Mouse (Mus musculus) lung, embryonic 16.5 days (tissue): ENCODE measurements around the gene Ncoa7. TPM values are rescaled to one million over a fixed set of nuclear protein-coding genes. Genes with fewer than 3 reads are reported as not detected.
"Not testable (repeated sequence)": the region's sequence is repeated elsewhere in the genome, so short reads cannot be mapped to it uniquely, and the experiment has no call there.

Experiments used
- ATAC-seq: fragments of 200-750 bp; cut with Nextera tagmentation; 2 replicates; pipeline ENCODE4 v1.8.0; 2017; ENCODE audit warnings: low read depth, mild to moderate bottlenecking, moderate library complexity
- H3K27ac ChIP-seq: fragments of 300-500 bp; sonication (generic); 2 replicates; pipeline ENCODE4 v1.5.1; 2014; ENCODE audit warnings: mild to moderate bottlenecking, control low read depth, low read length
- H3K27me3 ChIP-seq: fragments of 300-500 bp; sonication (generic); 2 replicates; pipeline ENCODE4 v1.6.1; 2014; ENCODE audit warnings: low read depth, low read length, mixed read lengths; ENCODE audit not compliant: control insufficient read depth, insufficient read depth
- H3K36me3 ChIP-seq: fragments of 300-500 bp; sonication (generic); 2 replicates; pipeline ENCODE4 v1.6.1; 2014; ENCODE audit warnings: low read length; ENCODE audit not compliant: control insufficient read depth, insufficient read depth
- H3K4me1 ChIP-seq: fragments of 300-500 bp; sonication (generic); replicated peaks from 2 replicates; pipeline ENCODE4 v1.6.1; 2014; ENCODE audit warnings: low read length, mixed read lengths; ENCODE audit not compliant: control insufficient read depth, insufficient read depth
- H3K4me2 ChIP-seq: fragments of 300-500 bp; sonication (generic); 2 replicates; pipeline ENCODE4 v1.6.1; 2014; ENCODE audit warnings: low read depth, low read length, control low read depth
- H3K4me3 ChIP-seq: fragments of 300-500 bp; sonication (generic); 2 replicates; pipeline ENCODE4 v1.5.1; 2014; ENCODE audit warnings: mild to moderate bottlenecking, low read length, control low read depth
- H3K9ac ChIP-seq: fragments of 300-500 bp; sonication (generic); 2 replicates; pipeline ENCODE4 v1.6.1; 2014; ENCODE audit warnings: low read length, control low read depth
- H3K9me3 ChIP-seq: fragments of 300-500 bp; sonication (generic); 2 replicates; pipeline ENCODE4 v1.6.1; 2016; ENCODE audit warnings: low read length; ENCODE audit not compliant: control insufficient read depth
- WGBS: fragments of 180-500 bp; shearing (Covaris S2); extraction: QIAGEN DNeasy Blood & Tissue Kit; methylation state at CpG from one replicate; pipeline ENCODE4 v1.1.7; 2014; 5-methylcytosine and 5-hydroxymethylcytosine counted together
- polyA plus RNA-seq: library from polyadenylated mRNA; unstranded; fragments of >200 nt; fragmentation: Nextera tagmentation; extraction: Ambion mirVana; gene quantifications from 2 replicates; pipeline ENCODE4 v1.2.1, GENCODE M21; 2015

The Ncoa7 gene
- polyA plus RNA-seq, 1 experiment from 2014 or later = 11.7 TPM

GRCm38 (mm10) chr10:30789521-30789920 is 13.6 kb downstream of the Ncoa7 start:
- Histone ChIP-seq H3K36me3 (peaks cover under 1% of the 10 kb centered on the region; the same call in 1 of the 2 replicates), H3K27me3 (no peaks in the 10 kb centered on the region), H3K9ac (no peak overlapping the region), H3K4me1 (no peaks in the 10 kb centered on the region), H3K27ac (no peak overlapping the region), H3K9me3 (no peaks in the 10 kb centered on the region), H3K4me3 (no peak overlapping the region), H3K4me2 (no peak overlapping the region)
- 92% methylated on average over 5 of the region's 5 CpGs for WGBS
- ATAC-seq = no peak

- Histone ChIP-seq H3K9me3 (no peaks in the 10 kb centered on the region), H3K9ac (no peak overlapping the region), H3K4me3 (no peak overlapping the region), H3K27me3 (no peaks in the 10 kb centered on the region), H3K4me1 (no peaks in the 10 kb centered on the region), H3K27ac (no peak overlapping the region), H3K36me3 (no peaks in the 10 kb centered on the region), H3K4me2 (no peak overlapping the region)
- ATAC-seq = no peak
- 74% methylated on average over 1 of the region's 1 CpGs for WGBS
These were observed 14.8 kb downstream of the Ncoa7 start for GRCm38 (mm10) chr10:30788340-30788721.

- Histone ChIP-seq H3K9ac (no peak overlapping the region), H3K9me3 (no peaks in the 10 kb centered on the region), H3K4me2 (no peak overlapping the region), H3K36me3 (no peaks in the 10 kb centered on the region), H3K4me1 (no peaks in the 10 kb centered on the region), H3K27me3 (no peaks in the 10 kb centered on the region), H3K27ac (no peak overlapping the region), H3K4me3 (no peak overlapping the region)
- WGBS = 49% methylated on average over 3 of the region's 3 CpGs
- no peak for ATAC-seq
These were observed 15.3 kb downstream of the Ncoa7 start for GRCm38 (mm10) chr10:30787684-30788339.

- H3K27ac ChIP-seq = no peak overlapping the region
- no peak overlapping the region for H3K9ac ChIP-seq
- no peaks in the 10 kb centered on the region for H3K36me3 ChIP-seq
- H3K9me3 ChIP-seq = no peaks in the 10 kb centered on the region
- no peak overlapping the region for H3K4me2 ChIP-seq
- H3K27me3 ChIP-seq = no peaks in the 10 kb centered on the region
- no peak for ATAC-seq
- H3K4me1 ChIP-seq = no peaks in the 10 kb centered on the region
- WGBS = 78% methylated on average over 5 of the region's 5 CpGs
- H3K4me3 ChIP-seq = no peak overlapping the region
These were observed 16.9 kb downstream of the Ncoa7 start for GRCm38 (mm10) chr10:30786103-30786754.

- not testable (repeated sequence) for H3K9me3 ChIP-seq, H3K4me3 ChIP-seq, H3K9ac ChIP-seq, H3K27me3 ChIP-seq, H3K36me3 ChIP-seq, ATAC-seq, H3K27ac ChIP-seq, H3K4me2 ChIP-seq
- H3K4me1 ChIP-seq = peaks cover 12% of the 10 kb centered on the region; the same call in 1 of the 2 replicates
- whole genome bisulfite sequencing = 86% methylated on average over 9 of the region's 9 CpGs
These were observed 22.2 kb downstream of the Ncoa7 start for GRCm38 (mm10) chr10:30780921-30781320.

- Histone ChIP-seq H3K4me2 (no peak overlapping the region), H3K4me1 (peaks cover 14% of the 10 kb centered on the region; the same call in 1 of the 2 replicates), H3K9ac (no peak overlapping the region), H3K9me3 (no peaks in the 10 kb centered on the region), H3K27ac (no peak overlapping the region), H3K36me3 (no peaks in the 10 kb centered on the region), H3K27me3 (no peaks in the 10 kb centered on the region), H3K4me3 (no peak overlapping the region)
- ATAC-seq = peak; percentile 56; the same call in 1 of the 2 replicates
- 46% methylated on average over 3 of the region's 3 CpGs for WGBS
These were observed 24.9 kb downstream of the Ncoa7 start for GRCm38 (mm10) chr10:30778240-30778639.

- ATAC-seq = 0 out of 2 replicates have a peak, but pooled peaks have one; percentile 27
- H3K9ac ChIP-seq = no peak overlapping the region
- peaks cover 14% of the 10 kb centered on the region; the same call in 1 of the 2 replicates for H3K4me1 ChIP-seq
- no peak overlapping the region for H3K4me3 ChIP-seq
- WGBS = 60% methylated on average over 2 of the region's 2 CpGs
- H3K27ac ChIP-seq = peak overlapping the region; percentile 19; the same call in 1 of the 2 replicates
- H3K4me2 ChIP-seq = no peak overlapping the region
- H3K27me3 ChIP-seq = no peaks in the 10 kb centered on the region
- no peaks in the 10 kb centered on the region for H3K9me3 ChIP-seq
- no peaks in the 10 kb centered on the region for H3K36me3 ChIP-seq
These were observed 27.1 kb downstream of the Ncoa7 start for GRCm38 (mm10) chr10:30775987-30776386.

GRCm38 (mm10) chr10:30775568-30775967 is 27.6 kb downstream of the Ncoa7 start:
- H3K4me2 ChIP-seq = no peak overlapping the region

GRCm38 (mm10) chr10:30774396-30774795 is 28.7 kb downstream of the Ncoa7 start:
- H3K4me2 ChIP-seq = no peak overlapping the region
- peaks cover 14% of the 10 kb centered on the region; the same call in 1 of the 2 replicates for H3K4me1 ChIP-seq
- H3K27me3 ChIP-seq = no peaks in the 10 kb centered on the region
- H3K9me3 ChIP-seq = no peaks in the 10 kb centered on the region
- H3K36me3 ChIP-seq = no peaks in the 10 kb centered on the region
- no peak overlapping the region for H3K9ac ChIP-seq
- no peak overlapping the region for H3K4me3 ChIP-seq
- no peak for ATAC-seq
- no peak overlapping the region for H3K27ac ChIP-seq
- WGBS = 67% methylated on average over 2 of the region's 2 CpGs

More at GRCm38 (mm10) chr10:30775568-30775967, 27.6 kb downstream of the Ncoa7 start:
- H3K9ac ChIP-seq = no peak overlapping the region
- H3K27ac ChIP-seq = no peak overlapping the region
- no peaks in the 10 kb centered on the region for H3K27me3 ChIP-seq
- peaks cover 14% of the 10 kb centered on the region; the same call in 1 of the 2 replicates for H3K4me1 ChIP-seq
- H3K36me3 ChIP-seq = no peaks in the 10 kb centered on the region
- H3K4me3 ChIP-seq = no peak overlapping the region
- ATAC-seq = peak; percentile 79
- H3K9me3 ChIP-seq = no peaks in the 10 kb centered on the region
- WGBS = 56% methylated on average over 5 of the region's 5 CpGs
